Mouse (Mus musculus) heart, postnatal 14 days (tissue): Measurements from ENCODE around the gene Tenm3. TPM values are rescaled to one million over a fixed set of nuclear protein-coding genes. Genes with fewer than 3 reads are reported as not detected.

Experiments used
- DNase-seq, 2 experiments: peaks; one replicate each; pipeline ENCODE4 v3.0.0; 2021 to 2022
- intact Hi-C: fragments of 180-260 bp; cut with DNase I; formaldehyde crosslinking; loops from one replicate; pipeline ENCODE4 v1.15.1; 2025
- total RNA-seq, 2 experiments: library from RNA; stranded (reverse); gene quantifications; 2 replicates each; pipeline ENCODE4 v1.2.3; 2021

Tenm3 gene
- total RNA-seq, 2 experiments from 2014 or later, result 4.3 to 5.0 TPM

- intact Hi-C loops, result no loop called here
- DNase-seq, result peak in 1 of 2 experiments; percentile 7
These were observed 26.8 kb downstream of the Tenm3 start for GRCm38 (mm10) chr8:48816941-48817340.

DNA sequence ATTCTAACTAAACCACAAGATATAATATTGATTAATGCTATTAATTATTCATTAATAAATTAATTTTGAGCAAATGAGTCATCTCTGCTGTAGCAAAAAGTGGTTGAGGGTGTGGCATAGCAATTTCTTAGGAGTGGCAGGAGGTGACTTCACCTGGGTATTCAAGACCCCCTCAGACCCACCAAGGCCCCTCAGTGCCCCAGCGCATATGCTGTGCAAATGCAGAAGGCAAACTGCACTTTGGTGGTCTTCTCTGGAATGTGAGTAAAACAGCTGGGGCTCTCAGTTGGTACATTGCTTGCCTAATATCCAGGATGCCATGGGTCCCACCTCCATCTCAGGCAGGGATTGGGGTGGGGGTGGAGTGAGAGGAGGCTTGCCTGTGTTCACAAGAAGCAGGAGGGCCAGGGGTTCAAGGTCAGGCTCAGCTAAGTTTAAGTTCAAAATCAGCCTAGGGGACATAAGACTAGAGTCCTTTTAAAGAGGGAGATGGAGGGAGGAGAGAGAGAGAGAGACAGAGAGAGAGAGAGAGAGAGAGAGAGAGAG, 31.5 kb downstream of the Tenm3 start:
- no peak for DNase-seq
- intact Hi-C loops, result no loop called here

GRCm38 (mm10) chr8:48810615-48811014, 33.1 kb downstream of the Tenm3 start:
- intact Hi-C loops, result no loop called here
- no peak for DNase-seq

GRCm38 (mm10) chr8:48809104-48809503, 34.6 kb downstream of the Tenm3 start:
- DNase-seq, result no peak
- intact Hi-C loops, result no loop called here

DNA sequence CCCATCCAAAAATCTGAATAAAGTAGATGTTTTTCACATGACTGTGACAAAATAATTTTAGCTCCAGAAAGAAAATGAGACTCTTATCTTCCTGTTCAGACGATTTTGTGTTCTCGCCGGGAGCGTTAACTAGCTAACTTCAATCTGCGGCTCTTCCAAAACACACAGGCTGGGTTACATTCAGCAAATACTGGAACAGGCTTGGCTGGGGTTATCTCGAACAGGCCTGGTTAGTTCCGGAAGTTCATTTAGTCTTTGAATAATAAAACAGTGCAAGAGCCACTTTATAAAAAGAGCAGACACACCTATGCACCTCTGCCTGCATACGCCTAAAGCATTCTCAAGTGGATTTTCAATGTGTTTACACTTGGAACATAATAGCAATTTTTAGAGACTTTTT, 40.7 kb downstream of the Tenm3 start:
- DNase-seq, result no peak
- intact Hi-C loops, result no loop called here

DNA sequence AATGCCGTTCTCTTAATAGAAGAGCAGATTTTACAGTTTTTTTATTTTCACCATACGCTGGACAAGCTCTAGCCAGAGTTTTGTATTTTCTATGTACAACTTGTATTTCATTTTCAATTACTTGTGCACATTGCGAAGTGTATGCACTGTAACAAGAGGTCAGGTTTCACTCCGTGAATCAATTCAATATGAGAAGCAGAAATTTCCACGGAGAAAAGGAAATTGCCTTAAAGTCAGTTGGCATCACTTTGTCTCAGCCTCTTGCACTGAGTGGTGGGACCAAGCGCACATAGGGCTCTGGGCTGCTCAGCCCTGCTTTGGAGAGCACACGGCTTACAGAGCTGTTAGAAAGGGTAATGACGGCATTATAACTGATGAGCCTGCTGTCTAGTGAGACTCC, 41.5 kb downstream of the Tenm3 start:
- no peak for DNase-seq
- intact Hi-C loops, result no loop called here

DNA sequence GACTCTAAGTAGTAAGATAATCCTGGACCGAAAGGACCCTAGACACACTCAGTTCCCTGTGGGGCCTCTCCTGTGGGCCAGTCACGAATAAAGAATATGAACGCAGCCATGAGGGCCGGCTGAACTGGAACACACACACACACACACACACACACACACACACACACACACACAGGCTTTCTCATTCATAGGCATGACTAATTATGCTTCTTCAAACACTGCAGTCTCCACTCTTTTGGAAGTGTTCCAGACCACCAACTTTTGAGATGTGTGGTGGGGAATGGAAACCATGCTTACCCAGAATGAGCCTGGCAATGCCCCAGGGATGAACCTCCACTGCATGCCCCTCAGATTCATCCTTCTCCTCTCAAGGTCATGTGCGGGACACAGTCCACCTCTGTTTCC, 45.8 kb downstream of the Tenm3 start:
- intact Hi-C loops, result no loop called here
- DNase-seq, result no peak

DNA sequence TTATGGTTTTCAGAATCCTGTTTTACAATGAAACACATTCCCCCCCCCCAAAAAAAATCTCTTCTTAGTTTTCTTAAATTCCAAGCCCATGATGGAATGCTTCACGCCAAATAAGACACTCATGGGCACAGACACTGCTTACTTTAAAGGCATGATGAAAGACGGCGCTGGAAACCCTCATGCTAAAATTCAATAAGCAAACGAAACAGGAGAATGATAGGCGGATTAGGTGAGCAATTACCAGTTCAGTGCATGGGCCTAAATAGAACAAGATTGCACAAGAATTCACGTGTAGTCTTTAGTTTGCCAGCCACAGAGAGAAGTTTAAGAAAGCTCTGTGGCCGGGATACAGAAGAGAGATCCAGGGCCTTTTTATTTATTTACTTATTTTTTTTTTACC, 49.5 kb downstream of the Tenm3 start:
- intact Hi-C loops, result no loop called here
- no peak for DNase-seq

DNA sequence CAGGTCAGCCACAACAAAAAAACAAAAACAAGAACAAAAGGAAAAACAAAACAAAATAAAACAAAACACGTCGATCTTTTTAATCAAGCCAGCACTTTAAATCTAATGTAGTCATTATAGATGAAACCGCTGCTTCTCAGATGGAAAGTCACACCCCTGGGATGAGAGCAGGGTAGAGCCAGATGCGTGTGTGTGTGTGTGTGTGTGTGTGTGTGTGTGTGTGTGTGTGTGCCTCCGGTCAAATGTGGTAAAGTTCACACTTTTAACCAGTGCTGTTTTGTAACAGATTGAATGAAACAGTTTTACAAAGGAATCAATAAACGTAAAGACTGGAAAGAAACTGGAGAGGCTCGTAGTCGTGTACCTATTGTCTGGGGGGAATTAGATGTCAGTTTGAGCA, 50.0 kb downstream of the Tenm3 start:
- no peak for DNase-seq
- intact Hi-C loops, result no loop called here

- no peak for DNase-seq
- intact Hi-C loops, result no loop called here
These were observed 51.0 kb downstream of the Tenm3 start for GRCm38 (mm10) chr8:48792587-48793326.

DNA sequence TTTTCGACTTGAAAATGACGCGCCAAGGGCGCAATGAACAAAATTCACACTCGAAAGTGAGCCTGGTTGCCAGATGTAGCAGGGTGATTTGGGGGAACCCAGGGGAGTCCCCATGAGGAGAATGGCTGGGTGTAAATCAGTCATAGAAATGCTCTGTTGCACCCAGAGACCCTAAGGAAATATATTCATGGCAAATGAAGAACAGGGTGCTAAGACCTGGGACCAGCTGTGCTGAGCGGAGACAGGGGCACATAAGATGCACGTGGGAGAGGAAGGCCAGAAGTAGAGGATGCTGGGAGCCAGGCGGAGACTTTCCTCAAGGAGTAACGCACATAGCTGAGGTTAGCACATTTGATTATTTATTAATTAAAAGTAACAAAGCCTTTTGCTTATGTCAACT, 60.4 kb downstream of the Tenm3 start:
- no peak for DNase-seq
- intact Hi-C loops, result no loop called here

- intact Hi-C loops, result no loop called here
- DNase-seq, result peak; percentile 10 to 19
These were observed 63.1 kb downstream of the Tenm3 start for GRCm38 (mm10) chr8:48780628-48781027.

DNA sequence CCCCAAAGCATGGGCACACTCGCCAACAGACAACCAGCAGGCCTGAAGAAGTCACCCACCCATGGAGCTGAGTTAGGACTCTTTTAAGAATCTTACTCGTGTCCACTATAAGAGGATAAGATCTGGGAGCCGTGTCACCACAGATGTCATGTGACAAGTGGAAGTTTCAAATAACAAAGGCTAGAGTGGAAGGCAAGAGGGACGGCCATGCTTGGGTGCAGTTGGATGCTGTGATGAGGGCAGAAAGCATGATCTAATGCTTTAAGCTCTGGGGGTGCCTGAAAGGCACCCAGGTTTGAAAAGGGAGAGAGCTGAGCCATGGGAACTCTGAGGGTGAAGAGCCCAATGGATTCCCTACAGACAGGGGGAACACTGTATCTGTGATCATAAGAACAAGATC, 64.6 kb downstream of the Tenm3 start:
- no peak for DNase-seq
- intact Hi-C loops, result no loop called here

DNA sequence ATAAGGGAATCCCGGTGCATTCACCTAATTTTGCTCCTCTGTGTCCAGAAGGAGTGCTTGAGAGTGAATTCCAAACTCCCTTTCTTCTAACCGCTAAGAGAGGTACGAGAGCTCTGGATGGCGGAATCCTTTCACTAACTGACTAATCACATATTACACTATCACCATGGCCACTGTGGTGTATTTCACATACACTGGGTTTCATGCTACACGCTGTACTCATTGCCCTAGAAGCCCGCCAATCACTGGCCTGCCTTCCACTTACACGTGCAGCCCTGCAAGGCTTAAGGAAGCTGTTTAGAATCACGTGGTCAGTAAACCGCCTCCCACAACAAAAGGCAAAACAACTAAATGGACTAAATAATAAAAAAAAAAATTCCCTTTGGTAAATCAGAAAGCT, 67.7 kb downstream of the Tenm3 start:
- intact Hi-C loops, result no loop called here
- no peak for DNase-seq

DNA sequence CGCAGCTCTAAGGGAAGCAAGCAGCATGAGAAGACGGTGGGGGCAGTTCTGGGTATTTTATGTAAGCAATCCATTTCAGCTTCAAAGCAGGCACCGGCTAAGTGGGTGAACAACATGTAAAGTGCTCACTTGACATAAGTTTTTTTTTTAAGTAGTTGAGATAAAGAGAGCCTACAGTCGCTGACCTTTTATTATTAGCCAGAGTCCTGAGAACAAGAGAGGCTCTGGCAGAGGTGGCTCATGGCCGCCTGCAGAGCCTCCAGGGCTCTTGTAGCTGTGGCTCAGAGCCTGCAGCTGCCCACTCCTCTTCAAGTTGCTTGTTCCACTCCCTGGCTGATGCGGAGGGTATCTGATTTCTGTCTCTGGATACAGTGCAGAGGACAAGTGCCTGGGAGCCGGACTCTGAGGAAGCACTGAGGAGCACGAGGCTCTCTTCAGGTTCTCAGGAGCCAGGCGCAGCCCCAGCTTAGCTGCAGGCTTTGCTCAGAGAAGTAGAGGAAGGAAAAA, 68.2 kb downstream of the Tenm3 start:
- DNase-seq, result no peak

DNA sequence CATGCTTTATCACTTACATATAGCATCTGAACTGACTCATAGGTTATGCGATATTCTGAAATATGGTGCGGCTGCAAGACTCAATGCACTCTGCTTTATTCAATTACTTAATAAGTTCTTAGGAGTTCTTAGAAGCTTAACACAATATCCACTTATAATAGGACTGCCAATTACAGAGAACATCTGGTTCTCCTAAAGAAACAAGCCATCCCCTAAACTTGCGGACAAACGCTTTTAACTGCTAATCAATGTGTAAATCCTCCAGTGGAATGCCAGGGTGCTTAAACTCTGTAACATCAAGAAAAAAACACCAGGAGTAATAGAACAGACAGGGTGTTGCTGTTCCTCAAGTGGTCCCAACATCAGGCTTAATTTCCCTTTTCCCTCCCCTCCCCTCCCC, 68.9 kb downstream of the Tenm3 start:
- no peak for DNase-seq
- intact Hi-C loops, result no loop called here

More for the DNA sequence above, 68.2 kb downstream of the Tenm3 start:
- intact Hi-C loops, result no loop called here

DNA sequence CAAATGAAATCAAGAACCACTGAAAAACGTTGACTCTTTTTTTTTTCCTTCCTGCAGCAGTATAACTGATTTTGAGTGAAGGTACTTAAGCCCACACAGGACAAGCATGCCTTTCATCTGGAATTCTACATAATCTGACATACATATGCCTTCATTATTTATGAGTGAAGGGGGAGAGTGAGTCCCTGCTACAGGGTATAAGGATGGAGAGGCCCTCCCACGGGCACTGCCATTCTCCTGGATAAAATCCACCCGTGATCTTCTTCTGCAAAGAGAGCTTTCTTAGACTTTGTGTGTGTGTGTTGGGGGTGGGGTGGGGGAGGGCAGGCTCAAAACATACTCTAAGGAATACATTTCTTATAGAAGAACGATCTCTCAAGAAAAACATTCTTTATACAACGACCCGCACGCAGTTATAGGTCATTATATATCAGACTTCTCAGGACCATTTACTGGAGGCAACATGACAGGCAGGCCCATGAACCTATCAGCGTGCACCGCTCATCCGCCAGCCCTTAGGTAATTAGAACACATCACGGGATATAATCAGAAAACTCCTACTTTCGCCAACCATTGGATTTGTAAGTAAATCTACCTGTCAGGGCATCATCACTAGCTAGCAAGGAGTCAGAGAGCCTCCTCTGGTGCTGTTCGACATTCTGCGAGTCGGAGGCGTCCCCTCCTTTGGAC, 77.1 kb downstream of the Tenm3 start:
- no peak for DNase-seq
- intact Hi-C loops, result no loop called here

- intact Hi-C loops, result no loop called here
- no peak for DNase-seq
These were observed 78.5 kb downstream of the Tenm3 start for GRCm38 (mm10) chr8:48765212-48765611.

GRCm38 (mm10) chr8:48764011-48764410, 79.7 kb downstream of the Tenm3 start:
- intact Hi-C loops, result no loop called here
- DNase-seq, result no peak

GRCm38 (mm10) chr8:48756874-48757273, 86.9 kb downstream of the Tenm3 start:
- intact Hi-C loops, result no loop called here
- no peak for DNase-seq

GRCm38 (mm10) chr8:48755492-48755891, 88.3 kb downstream of the Tenm3 start:
- peak; percentile 39 to 47 for DNase-seq
- intact Hi-C loops, result no loop called here

GRCm38 (mm10) chr8:48754959-48755358, 88.8 kb downstream of the Tenm3 start:
- no peak for DNase-seq
- intact Hi-C loops, result no loop called here
